Mouse (Mus musculus) activated CD4-positive, CD25-positive, alpha-beta regulatory T cell, adult 4 months (primary cell): Measurements from ENCODE around the gene Icam2. TPM values are rescaled to one million over a fixed set of nuclear protein-coding genes. Genes with fewer than 3 reads are reported as not detected.

Experiments used
- ATAC-seq: one replicate; pipeline ENCODE4 v1.8.0; 2017
- polyA plus RNA-seq, 2 experiments: library from polyadenylated mRNA; unstranded; fragments of 100-300 nt; shearing (Covaris generic); gene quantifications; one replicate each; pipeline ENCODE4 v1.2.1; 2017

Icam2 gene
- polyA plus RNA-seq, 2 experiments from 2014 or later: 94.3 to 114 TPM

DNA sequence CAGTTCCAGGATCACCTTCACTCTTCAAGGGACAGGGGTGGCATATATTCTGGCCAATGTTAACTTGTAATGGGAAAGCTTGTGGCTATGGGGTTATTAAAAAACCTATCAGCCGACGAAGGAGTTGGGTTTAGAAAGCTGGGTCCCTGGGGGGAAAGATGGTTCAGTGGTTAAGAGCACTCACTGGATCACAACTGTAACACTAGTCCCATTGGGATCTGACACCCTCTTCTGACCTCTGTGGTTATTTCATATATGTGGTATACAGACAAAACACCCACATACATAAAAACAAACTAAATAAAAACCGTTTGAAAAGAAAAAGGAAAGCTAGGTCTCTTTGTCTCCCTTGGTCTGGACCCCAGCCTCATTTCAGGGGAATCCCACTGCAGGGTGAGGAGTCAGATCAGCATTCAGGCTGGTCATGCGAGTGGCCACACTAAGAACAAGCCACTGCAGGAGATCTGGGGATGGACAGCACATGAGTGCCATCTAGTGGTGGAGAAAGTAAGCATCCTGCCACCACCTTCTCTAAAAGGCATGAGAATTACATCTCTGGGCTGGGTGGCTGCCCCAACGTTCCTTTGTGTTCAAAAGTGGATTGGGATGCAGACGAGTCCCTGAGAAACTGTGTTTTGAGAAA lies 3.8 kb upstream of the Icam2 start:
- no peak for ATAC-seq

DNA sequence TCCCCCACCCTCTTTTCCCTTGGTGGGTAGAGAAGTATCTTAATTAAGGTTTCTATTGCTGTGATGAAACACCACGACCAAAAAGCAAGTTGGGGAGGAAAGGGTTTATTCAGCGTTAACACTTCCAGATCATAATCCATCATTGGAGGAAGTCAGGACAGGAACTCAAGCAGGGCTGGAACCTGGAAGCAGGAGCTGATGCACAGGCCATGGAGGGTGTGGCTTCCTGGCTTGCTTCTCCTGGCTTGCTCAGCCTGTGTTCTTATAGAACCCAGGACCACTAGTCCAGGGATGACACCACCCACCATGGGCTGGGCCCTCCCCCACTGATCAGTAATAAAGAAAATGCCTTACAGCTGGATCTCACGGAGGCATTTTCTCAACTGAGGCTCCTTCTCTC lies 2.9 kb upstream of the Icam2 start:
- ATAC-seq: no peak

DNA sequence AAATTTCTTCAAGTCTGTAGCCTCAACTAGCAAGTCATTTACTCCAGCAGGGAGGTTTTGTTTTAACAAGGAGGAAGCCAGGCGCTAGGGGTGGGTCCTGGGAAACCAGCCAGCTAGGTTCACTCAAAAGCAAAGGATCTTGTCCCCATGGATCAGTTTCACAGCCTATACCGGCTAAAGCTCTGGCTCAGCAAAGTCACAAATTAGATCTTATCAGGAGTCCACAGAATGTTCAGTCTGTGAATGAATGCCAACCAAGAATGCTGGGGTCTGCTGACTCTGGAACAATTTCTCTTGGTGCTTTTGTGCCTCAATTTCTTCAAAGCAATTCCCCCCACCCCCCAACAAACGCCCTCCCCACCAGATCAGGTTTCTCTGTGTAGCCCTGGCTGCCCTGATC lies 1.7 kb upstream of the Icam2 start:
- no peak for ATAC-seq

DNA sequence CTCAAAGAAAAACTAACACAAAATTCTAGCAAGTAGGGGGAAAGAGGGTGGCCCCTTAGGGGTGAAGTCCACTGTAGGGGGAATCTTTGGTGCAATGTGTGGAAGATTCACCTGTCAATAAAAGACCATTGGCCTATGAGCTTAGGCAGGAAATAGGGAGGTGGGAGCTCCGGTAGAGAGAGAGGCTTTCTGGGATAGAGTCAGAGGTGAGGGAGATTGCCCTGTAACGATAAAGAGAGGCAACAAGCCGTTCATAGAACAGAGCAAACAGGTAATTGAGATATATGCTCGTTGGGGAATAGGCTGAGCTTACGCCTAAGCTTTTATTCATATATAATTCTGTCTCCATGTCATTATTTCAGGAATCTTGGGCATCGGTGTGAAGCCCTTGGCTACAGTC lies 855 bp downstream of the Icam2 start:
- ATAC-seq: peak; percentile 45

DNA sequence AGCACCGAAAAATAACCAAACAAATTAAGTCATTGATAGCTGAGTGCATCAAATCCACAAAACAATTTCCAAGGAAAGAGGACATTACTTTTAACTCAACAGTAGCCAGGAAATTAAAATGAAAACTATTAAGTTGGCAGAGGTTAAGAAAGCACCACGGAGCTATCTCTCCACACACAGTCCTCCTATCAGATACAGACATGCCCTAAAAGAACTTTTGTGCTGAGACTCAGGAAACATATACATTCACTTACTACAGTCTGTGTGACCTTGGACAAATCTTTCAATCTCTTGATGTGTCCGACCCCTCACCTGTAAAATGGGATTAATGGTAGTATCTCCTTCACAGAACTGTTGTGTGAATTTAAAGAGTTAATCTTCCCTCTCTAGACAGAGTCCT lies 1.5 kb downstream of the Icam2 start:
- no peak for ATAC-seq

DNA sequence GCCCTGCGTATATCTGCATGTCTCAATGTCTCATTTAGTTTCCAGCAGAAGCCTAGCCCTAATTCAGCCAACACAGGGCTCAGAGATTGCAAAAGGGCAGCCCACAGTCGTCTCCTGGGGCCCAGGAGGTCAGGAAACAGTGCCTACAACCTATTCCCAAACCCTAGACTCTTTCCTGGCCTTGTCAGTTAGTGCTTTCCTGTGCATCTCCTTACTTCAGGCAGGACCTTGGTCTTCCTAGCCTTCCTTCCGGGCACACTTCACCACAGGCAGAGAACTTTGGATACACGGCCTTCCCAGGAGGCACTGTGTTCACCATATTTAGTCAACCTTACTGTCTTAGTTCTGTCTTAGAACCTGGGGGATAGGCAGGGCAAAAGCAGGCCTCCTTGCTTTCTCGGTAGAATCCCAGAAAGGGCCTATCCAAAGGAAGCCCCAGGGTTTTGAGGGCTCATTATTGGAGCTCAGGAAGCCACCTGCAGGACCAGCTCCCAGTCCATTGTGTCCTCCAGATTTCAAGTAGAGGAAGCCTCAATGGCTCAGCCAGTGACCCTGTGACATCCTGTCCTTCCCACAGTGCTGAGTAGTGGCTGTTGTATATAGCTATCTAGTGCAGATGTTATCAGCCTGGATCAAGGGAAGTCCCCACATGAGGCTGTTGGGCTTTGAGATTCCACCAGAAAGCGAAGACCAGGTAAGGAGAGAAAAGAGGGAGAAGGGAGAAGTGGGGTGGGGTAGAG lies 4.7 kb downstream of the Icam2 start:
- no peak for ATAC-seq

DNA sequence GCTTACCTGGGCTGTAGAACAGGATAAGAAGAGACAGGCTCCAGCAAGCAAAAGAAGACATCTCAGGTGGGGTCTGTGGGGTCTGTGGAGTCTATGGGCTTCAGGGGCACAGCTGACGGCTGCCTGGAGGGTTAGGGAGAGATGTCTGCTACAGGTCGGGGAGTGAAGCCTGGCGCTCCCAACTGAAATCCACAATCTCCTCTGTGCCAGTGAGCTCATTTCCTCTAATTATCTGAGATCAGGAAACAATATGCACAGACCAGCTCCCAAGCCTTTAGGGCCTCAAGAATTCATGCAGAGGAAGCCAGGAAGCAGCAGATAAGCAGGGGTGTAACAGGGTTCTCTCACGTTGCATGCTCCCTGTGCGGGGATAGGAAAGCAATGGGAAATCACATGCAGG lies 5.5 kb downstream of the Icam2 start:
- ATAC-seq: no peak

DNA sequence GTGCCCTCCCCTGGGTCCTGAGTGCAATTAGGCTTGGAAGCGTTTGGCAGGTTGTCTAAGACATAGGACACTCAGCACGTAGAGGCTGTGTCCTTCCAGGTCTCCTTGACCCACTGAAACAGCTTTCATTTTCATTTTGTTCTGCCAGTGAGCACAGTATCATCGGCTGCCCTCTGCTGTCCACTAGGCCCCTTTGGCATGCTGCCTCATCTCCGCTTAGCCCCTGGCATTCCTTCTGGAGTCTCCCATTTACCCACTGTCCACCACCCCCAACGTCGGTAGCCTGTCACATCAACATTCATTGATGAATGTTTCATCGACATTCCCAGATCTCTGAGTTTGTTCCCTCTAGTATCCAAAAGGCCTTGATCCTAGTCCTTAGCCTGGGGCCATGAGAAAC lies 6.0 kb downstream of the Icam2 start:
- ATAC-seq: no peak

DNA sequence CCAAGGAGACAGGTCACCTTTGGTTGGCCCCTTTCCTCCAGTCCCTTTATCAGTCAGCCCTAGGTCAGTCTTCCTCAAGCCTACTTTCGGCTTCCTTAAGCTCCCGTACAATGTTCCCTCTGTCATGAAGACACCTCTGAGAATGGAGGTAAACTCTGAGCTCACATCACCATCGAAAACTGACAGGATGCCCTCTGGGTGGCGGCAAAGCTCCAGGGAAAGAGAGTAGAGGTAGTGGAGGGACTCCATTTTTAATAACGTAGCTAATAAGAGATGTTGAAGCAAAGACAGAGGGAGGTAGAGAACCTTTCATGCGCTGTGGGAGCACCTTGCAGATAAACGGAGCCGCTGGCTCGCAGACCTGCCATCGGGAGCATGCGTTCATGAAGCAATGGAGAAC lies 6.9 kb downstream of the Icam2 start:
- no peak for ATAC-seq

DNA sequence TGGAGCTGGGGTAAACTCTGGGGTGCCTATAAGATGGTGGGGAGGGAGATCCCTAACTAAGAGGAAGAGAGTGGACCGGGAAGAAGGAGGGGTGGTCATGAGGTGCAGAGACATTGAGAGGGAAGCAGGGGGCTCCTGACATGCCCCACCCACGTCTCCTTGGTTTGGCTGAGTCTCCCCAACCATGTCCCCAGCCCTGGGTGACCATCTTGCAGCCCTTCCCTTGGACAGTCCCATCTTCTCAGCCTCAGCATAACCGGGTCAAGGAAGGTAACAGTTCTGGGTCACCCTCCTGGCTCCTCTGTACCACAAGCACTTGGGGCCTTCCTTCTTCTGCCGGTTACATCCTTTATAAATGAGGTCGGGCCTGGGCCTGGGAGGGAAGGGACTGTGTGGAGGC lies 12.9 kb downstream of the Icam2 start:
- ATAC-seq: no peak

DNA sequence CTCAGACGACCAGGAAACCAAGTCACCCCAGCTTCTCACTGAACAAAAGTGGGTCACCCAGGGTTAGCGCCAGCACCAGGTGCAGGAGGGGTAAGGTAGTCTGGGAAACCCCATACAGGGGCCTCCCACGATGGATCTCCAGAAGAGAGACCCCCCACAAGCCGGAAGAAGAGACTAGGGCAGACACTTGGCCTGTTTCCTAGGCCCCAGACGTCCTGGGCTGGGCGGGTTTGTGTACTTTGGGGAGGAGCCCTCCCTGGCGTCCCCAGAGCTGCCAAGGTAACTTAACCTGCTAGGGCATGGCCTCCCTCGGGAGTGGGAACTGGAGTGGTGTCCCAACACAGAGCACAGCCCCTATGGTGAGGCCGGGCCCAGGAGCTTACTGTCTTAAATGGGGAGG lies 13.3 kb downstream of the Icam2 start:
- peak; percentile 32 for ATAC-seq

DNA sequence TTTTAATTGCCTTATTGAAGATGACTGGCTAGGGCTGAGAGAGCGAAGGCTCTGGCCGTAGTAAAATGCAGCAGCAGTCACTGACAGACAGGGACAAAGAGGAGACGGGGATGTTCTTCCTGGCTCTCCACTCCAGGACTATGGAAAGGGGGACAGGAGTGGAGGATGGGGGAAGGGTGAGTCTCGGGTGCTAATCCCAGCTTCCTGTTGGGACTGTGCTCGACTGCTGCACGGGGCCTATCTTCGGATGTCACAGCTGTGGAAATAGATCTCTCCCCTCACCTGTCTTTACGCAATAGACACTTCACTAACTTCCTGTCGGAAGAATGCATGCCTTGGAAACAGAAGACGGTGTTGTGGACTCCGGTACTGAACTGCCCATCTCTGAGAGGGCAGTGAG lies 13.9 kb downstream of the Icam2 start:
- ATAC-seq: no peak

DNA sequence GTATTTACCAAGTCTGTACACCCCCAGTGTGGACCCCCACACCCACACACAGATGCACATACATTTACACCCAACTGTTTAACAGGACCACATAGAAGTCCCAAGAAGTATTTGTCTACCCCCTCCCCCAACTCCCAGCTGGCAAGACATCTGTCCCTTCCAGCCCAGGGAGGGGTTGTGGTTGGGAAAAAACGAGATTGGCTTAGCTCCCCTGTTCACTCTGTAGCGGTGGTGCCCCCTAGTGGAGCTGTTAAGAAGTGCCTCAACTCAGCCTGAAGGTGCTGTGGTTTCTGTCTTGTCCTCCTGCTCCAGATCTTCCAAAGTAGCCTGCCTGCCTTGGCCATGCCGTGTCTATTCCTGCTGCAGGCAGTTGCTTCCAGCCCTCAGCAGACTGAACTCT lies 21.6 kb downstream of the Icam2 start:
- ATAC-seq: no peak

DNA sequence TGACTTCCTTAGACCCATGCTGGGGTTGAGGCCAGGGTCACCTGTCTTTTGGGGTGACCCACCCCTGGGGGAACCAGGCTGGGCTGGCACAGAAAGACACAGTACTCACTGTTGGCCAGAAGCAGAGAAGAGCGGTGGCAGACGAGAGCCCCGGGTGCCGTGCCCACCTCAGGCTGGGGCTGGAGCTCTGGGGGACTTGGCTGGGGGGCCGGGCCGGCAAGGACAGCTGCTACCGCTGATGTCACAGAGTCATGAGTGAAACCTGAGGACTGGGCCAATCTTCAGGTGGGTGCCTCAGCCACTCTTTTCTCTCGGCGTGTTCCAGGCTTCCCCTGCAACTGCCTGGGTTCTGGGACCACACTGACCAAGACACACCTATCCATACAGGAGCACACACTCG lies 22.5 kb downstream of the Icam2 start, which contains the start of gene Prr29:
Gene Prr29 (plus strand): TSS at position 107 of the 400 bp plus-strand sequence.
- no peak for ATAC-seq

DNA sequence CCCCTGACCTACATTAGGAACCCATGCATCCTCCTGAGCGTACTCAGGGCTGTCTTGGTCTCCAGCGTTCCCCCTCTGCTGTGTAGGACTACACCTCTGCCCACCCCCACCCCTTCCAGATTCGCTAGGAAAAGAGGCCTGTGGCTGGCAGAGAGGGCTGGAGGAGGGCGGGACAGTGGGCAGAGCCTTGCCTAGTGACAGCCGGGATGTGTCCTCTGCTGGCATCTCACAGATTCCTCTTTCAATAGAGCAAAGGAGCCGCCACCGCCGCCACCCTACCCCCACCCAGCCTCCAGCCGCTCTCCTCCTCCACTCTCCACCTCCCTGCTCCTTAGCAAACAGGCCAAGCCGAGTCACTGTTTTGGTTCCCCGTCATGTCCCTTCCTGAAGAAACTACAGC lies 23.2 kb downstream of the Icam2 start:
- ATAC-seq: no peak

DNA sequence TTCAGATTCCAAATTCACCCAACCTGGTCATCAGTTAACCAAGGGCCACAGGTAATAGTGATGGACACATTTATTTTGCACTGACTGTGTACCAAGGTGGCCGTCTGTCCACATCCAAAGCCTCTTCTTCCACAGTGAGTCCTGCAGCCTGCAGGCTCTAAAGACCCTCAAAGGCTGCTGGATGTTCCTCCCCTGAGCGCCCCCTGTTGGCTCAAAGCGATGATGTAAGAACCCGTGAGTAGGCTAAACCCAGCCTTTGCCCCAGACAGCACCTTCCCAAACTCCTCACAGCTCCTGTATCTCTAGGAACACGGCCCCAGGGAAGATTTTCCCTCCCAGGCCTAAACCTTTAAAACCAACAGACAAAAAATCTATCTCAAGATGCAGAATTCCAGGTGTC lies 28.5 kb downstream of the Icam2 start:
- no peak for ATAC-seq

DNA sequence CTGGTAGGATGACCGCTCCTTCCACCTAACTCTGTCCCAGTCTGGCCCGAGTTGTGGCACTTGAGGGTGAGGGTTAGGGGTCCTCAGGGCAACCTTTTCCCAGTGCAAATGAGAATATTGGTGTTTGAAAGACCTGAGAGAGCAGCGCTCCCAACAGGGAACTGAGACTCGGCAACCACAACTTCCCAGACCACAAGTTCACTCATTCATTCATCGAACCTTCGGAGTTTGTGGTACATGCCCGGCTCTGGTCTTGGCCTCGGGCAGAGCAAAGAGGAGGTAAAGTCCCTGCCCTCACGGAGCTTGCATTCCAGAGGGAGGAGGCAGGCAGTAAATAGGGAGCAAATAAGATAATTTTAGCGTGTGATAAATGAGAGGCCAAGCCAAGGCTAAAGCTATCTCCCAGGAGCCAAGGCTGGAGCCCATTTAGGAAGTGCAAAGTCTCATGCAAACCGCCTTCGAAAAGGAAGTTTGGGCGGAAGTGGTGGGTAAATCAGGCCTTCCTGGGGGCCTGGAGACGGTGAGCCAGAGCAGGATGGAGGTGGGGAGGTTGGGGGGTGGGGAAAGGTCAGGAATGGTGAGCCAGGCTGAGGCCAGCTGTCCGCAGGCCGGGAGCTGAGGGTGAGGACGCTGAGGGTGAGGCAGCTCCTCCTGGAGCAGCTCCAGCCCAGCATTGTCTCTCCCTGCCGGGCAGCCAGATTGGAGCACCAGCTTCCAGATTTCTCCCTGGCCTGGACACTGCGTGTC lies 32.3 kb downstream of the Icam2 start:
- no peak for ATAC-seq

DNA sequence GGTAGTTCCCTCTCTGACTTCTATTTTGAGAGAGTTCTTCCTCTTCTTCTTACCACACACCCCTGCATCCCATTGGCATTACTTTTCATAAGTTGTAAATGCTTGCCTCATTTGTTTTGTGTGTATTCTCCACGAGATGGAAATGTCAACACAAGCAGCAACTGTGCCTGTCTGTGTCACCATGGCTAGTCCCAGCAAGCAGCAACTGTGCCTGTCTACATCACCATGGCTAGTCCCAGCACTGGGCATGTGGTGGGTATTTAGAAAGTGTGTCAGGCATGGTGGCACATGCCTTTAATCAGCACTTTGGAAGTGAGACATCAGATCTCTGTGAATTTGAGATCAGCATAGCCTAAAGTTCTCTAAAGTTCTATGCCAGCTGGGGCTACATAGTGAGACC lies 33.7 kb downstream of the Icam2 start:
- no peak for ATAC-seq

DNA sequence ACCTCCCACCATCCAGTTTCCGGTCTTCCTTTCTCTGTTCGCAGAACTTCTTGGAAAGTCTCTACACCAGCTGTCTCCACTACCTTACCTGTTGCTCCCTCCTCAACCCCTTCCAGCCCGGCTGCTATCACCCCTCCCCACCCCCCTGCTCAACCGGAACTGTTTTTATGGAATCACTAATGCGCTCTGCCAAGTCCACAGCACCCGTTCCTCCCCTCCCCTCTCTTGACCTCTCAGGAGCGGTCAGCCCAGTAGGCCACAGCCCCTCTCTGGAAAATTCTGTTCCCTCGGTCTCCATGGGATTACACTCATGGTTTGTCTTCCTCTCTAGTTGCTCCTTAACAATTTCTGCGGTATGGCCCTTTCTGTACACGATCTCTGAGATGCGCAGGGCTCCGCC lies 34.7 kb downstream of the Icam2 start, which contains the start of gene Scn4a:
Gene Scn4a (minus strand): TSS at position 101 of the 400 bp plus-strand sequence.
- ATAC-seq: no peak

DNA sequence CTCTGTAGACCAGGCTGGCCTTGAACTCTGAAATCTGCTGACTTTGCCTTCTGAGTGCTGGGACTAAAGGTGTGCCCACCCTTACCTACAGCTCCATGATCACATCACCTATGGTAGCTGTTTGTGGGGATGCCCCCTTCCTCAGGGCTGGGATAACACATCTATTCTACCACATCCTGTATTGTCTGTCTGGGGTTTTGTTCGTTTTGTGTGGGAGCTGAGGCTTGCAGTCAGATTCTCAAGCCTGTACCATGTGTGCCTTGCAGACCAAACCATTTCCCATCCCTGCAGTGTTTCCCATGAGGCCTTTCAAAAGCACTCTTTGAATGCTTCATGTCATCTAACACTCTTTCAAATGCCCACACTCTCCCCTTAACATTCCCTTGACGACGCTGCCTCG lies 35.9 kb downstream of the Icam2 start:
- peak; percentile 94 for ATAC-seq

DNA sequence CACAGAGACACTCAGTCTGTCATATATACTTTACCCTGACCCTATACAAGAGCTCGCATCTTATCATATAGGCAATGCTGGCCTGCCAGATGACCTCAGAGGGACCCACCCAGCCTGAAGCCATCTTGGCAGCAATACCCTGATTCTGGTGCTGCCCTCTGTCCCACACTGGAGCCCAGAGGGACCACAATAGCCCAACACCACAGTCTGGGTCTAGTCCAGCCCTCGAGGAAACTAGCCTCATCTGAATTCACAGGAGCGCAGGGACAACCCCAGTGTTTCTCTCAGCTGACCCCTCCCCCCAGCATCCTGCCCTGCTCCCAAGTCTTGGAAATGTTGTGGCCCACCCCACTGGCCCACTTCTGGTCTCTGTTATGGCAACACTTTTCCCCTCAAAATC lies 36.6 kb downstream of the Icam2 start:
- ATAC-seq: no peak

DNA sequence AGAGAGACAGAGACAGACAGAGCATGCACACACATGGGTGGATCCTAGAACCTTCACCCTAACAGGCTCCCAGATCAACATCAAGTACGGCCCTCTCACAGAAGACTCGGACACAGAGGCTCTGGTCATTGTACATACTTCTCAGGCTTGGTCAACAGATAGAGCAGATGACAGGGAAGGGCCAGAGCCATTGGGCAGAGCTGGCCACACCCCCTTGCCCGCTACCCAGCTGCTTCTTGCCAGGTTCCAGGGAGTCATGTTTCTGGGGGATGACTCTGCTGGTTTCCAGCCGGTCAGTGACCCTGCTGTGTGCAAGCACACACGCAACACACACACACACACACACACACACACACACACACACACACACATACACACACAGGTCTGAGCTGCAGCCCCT lies 37.0 kb downstream of the Icam2 start:
- no peak for ATAC-seq

DNA sequence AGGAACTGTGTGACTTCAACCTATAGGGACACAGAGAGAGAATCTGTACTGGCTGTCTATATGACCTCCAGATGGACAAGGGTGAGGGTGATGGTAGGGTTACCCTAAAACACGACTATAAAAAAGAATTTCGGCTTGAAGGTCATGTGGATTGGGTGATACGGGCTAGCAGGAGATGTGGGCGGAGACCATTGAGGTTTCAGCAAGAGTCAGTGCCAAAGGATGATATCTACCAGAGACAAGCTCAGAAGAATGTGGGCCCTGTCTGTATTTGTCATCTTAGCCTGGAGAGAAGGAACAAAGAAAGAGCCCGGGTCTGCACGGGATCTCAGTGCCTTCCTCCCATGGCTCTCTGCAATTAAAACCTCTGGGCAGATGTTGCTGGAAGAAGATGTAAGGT lies 38.1 kb downstream of the Icam2 start:
- ATAC-seq: no peak

DNA sequence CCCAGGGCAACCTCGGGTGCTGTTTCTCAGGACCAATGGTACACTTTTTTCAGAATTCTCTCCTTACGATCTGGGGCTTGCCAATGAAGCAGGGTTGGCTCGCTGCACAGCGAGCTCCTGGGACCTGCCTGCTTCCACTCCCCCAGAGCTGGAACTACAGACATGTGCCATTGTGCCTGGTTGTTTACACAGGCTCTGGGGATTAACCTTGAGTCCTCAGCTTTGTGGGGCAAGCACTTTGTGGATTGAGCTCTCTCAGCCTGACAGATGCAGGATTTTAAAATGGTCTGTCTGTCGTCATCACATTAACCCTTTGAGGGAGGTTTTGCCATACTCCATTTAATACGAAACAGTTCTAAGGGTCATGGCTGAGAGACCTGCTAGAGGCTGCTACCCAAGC lies 43.0 kb downstream of the Icam2 start:
- ATAC-seq: no peak
